Mouse (Mus musculus): ENCODE measurements around the gene Adamts8. TPM values are rescaled to one million over a fixed set of nuclear protein-coding genes. Genes with fewer than 3 reads are reported as not detected.

The Adamts8 gene
- polyA plus RNA-seq, 1 experiment from 2014 or later, result 1.2 TPM

- no peaks in the 10 kb centered on the region for H3K9me3 ChIP-seq (ENCODE audit: control insufficient read depth, low read length)
- H3K4me3 ChIP-seq (ENCODE audit: low read depth, low read length), result no peak overlapping the region
- peaks cover 6% of the 10 kb centered on the region; the same call in 1 of the 2 replicates for H3K4me1 ChIP-seq (ENCODE audit: control insufficient read depth, insufficient read depth, low read length)
- H3K27me3 ChIP-seq (ENCODE audit: control insufficient read depth, insufficient read depth, low read length), result peaks cover 12% of the 10 kb centered on the region
- no peak overlapping the region for H3K9ac ChIP-seq (replicated peaks; ENCODE audit: low read depth, low read length)
- 90% methylated on average over 9 of the region's 9 CpGs for WGBS
- no peak for ATAC-seq (ENCODE audit: low read depth)
- H3K4me2 ChIP-seq (ENCODE audit: low read depth, low read length), result peak overlapping the region; percentile 14; the same call in 1 of the 2 replicates
- no peaks in the 10 kb centered on the region for H3K36me3 ChIP-seq (ENCODE audit: control insufficient read depth, insufficient read depth, low read length)
- H3K27ac ChIP-seq (ENCODE audit: low read depth, low read length), result no peak overlapping the region
Measured at GRCm38 (mm10) chr9:30919686-30920085, 22.7 kb upstream of the Adamts8 start.

DNA sequence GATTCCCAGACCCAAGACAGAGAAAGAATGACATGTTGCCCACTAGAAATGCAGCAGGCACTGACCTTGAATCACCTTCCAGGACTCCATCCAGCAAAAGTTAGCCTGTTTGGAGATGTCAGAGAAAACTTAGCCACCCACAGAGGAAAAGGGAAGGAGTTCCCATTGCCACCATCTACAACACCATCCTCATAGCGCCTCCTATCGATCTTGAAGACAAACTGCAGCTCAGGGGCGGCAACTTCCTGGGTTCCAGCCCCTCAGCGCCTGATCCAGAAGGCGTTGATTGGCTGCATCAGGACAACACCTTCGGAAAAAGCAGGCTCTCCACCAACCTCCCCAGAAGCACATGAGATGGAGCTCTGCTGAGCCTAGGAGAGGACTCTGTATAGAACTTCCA is 21.6 kb upstream of the Adamts8 start:
- no peak overlapping the region for H3K27ac ChIP-seq (ENCODE audit: low read depth, low read length)
- 30% methylated on average over 6 of the region's 6 CpGs for WGBS
- peaks cover 6% of the 10 kb centered on the region; the same call in 1 of the 2 replicates for H3K4me1 ChIP-seq (ENCODE audit: control insufficient read depth, insufficient read depth, low read length)
- no peak overlapping the region for H3K9ac ChIP-seq (replicated peaks; ENCODE audit: low read depth, low read length)
- peak overlapping the region; percentile 38 for H3K4me3 ChIP-seq (ENCODE audit: low read depth, low read length)
- no peak for ATAC-seq (ENCODE audit: low read depth)
- no peaks in the 10 kb centered on the region for H3K9me3 ChIP-seq (ENCODE audit: control insufficient read depth, low read length)
- H3K4me2 ChIP-seq (ENCODE audit: low read depth, low read length), result peak overlapping the region; percentile 97; the same call in 1 of the 2 replicates
- H3K36me3 ChIP-seq (ENCODE audit: control insufficient read depth, insufficient read depth, low read length), result no peaks in the 10 kb centered on the region
- peaks cover 12% of the 10 kb centered on the region for H3K27me3 ChIP-seq (ENCODE audit: control insufficient read depth, insufficient read depth, low read length)

DNA sequence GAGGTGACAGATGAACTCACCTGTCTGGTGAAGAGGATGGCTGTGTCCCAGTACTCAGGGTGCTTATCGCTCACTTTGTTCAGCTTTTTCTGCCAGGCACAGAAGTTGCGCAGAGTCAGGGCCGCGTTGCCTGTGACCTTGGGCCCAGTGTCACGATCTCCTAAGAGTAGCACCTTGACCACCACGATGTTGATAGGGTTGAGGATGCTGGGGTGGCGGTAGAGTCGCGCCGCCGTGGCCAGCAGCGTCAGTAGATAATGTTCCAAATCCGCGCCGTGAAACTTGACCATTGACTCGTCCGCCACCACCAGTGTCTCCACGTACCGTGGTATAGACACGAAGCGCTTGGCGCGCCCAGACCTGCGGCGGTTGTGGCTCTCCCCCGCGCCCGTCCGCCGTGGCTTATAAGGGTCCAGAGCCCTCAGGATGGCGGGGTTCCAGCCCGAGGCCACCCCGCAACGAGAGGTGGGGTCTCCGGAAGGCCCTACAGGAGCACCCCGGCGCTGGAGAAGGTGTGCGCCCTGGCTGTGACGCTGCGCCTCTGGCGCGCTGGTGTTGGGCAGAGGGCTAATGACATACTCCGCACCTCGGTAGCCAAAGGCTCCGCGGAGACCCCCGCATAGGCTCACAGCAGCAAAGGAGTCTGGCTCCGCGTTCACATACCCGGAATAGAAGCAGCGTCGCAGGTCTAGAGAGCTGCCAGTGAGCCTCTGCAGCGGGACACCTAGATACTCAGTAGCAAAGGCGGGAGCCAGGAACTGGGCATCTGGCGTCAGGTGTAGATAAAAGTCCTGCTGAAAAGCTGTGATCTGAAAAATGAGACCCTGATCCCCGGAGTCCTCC is 20.9 kb upstream of the Adamts8 start:
- Histone ChIP-seq H3K36me3 (ENCODE audit: control insufficient read depth, insufficient read depth, low read length) (no peaks in the 10 kb centered on the region), H3K4me1 (ENCODE audit: control insufficient read depth, insufficient read depth, low read length) (peaks cover 6% of the 10 kb centered on the region; the same call in 1 of the 2 replicates), H3K4me3 (ENCODE audit: low read depth, low read length) (peak overlapping the region; percentile 38), H3K27me3 (ENCODE audit: control insufficient read depth, insufficient read depth, low read length) (peaks cover 12% of the 10 kb centered on the region), H3K4me2 (ENCODE audit: low read depth, low read length) (peak overlapping the region; percentile 97), H3K27ac (ENCODE audit: low read depth, low read length) (no peak overlapping the region), H3K9me3 (ENCODE audit: control insufficient read depth, low read length) (no peaks in the 10 kb centered on the region), H3K9ac (replicated peaks; ENCODE audit: low read depth, low read length) (peak overlapping the region; percentile 51)
- WGBS, result 4% methylated on average over 56 of the region's 56 CpGs
- peak; percentile 56; the same call in 1 of the 2 replicates for ATAC-seq (ENCODE audit: low read depth)

DNA sequence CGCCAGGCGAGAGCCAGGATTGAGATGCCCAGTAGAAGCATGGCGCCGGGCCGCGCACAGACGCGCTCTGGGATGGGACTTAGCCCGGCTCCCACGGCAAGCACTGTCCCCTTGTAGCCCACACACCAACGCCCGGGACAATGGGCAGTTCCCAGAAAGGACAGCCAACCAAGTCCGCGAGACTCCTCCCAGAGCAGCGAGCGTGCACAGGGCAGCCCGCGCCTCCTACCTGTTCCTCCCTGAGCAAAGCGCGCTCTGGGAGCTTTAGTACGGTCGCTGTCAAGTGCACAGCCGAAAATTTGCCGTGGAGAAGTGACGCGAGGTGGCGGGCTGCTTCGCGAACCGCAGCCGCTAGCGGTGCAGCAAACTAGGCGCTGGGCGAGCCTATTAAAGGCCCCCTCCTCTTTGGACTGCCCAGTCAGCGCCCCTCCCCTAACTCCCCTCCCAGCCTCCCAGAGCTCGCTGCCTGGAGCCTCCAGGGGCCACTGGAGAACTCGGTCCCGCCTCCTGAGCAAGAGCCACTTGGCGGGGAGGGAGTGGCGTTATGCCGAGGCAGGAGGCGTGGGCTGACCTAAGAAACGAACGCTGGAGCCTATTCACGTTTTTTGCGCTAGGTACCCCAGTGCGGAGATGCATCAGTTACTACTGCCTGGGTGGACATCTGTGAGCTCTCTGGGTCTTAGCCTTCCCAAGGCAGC is 20.0 kb upstream of the Adamts8 start, which contains the start of gene Adamts15:
TSS of gene Adamts15 (minus strand) at position 256 of the 698 bp plus-strand sequence.
- Histone ChIP-seq H3K27ac (ENCODE audit: low read depth, low read length) (no peak within 1 kb of the TSS), H3K4me2 (ENCODE audit: low read depth, low read length) (peak within 1 kb of the TSS; percentile 97), H3K36me3 (ENCODE audit: control insufficient read depth, insufficient read depth, low read length) (no peaks in the 10 kb centered on the region), H3K9ac (replicated peaks; ENCODE audit: low read depth, low read length) (peak within 1 kb of the TSS; percentile 51), H3K4me3 (ENCODE audit: low read depth, low read length) (peak within 1 kb of the TSS; percentile 38), H3K4me1 (ENCODE audit: control insufficient read depth, insufficient read depth, low read length) (peaks cover 6% of the 10 kb centered on the region; the same call in 1 of the 2 replicates), H3K9me3 (ENCODE audit: control insufficient read depth, low read length) (no peaks in the 10 kb centered on the region), H3K27me3 (ENCODE audit: control insufficient read depth, insufficient read depth, low read length) (peaks cover 12% of the 10 kb centered on the region)
- peak; percentile 79 for ATAC-seq (ENCODE audit: low read depth)
- under 1% methylated on average over 46 of the region's 47 CpGs for WGBS

DNA sequence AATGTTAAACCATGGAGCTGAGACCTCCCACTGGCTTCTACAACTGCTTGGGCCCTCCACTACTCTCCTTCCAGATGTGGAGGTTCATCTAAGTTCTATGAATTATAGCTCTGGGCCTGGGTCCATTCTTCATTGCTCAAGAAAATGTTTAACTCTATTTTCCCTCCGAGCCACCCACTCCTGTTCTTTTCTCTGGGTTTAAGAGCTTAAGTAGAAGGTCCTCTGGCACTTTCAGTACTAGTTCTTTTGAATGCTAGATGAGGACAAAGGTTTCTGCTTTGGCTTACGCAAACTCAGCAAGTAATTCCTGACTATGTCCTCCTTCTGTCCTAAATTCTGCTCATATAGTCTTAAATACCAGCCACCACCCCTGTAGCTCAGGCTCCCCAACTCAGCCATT is 13.6 kb upstream of the Adamts8 start:
- Histone ChIP-seq H3K27me3 (ENCODE audit: control insufficient read depth, insufficient read depth, low read length) (no peaks in the 10 kb centered on the region), H3K9ac (replicated peaks; ENCODE audit: low read depth, low read length) (no peak overlapping the region), H3K4me3 (ENCODE audit: low read depth, low read length) (no peak overlapping the region), H3K36me3 (ENCODE audit: control insufficient read depth, insufficient read depth, low read length) (no peaks in the 10 kb centered on the region), H3K4me1 (ENCODE audit: control insufficient read depth, insufficient read depth, low read length) (no peaks in the 10 kb centered on the region), H3K4me2 (ENCODE audit: low read depth, low read length) (no peak overlapping the region), H3K27ac (ENCODE audit: low read depth, low read length) (no peak overlapping the region), H3K9me3 (ENCODE audit: control insufficient read depth, low read length) (no peaks in the 10 kb centered on the region)
- ATAC-seq (ENCODE audit: low read depth), result no peak
- 91% methylated on average over 2 of the region's 2 CpGs for WGBS

DNA sequence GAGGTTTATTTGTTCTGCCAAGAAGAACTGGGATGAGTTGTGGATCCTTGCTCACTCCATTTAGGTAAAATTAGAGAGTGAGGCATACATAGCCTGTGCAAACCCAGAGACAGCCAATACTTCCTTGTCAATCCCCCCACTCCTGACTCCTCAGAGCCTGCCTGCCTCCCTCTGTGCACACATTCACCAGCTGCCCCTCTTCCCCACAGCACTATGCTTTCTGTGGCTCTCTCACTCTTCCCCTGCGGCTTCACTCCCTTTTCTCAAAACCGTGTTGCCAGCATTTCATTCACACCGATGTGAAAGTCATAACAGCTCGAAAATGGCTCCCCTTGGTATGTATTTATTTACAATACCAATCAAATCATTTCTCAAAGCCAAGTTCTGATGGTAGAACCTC is 10.0 kb upstream of the Adamts8 start:
- H3K27me3 ChIP-seq (ENCODE audit: control insufficient read depth, insufficient read depth, low read length), result no peaks in the 10 kb centered on the region

GRCm38 (mm10) chr9:30934827-30935226 is 7.5 kb upstream of the Adamts8 start:
- H3K27ac ChIP-seq (ENCODE audit: low read depth, low read length), result no peak overlapping the region
- no peak overlapping the region for H3K4me3 ChIP-seq (ENCODE audit: low read depth, low read length)
- H3K9ac ChIP-seq (replicated peaks; ENCODE audit: low read depth, low read length), result no peak overlapping the region
- ATAC-seq (ENCODE audit: low read depth), result no peak
- 61% methylated on average over 6 of the region's 6 CpGs for WGBS
- no peaks in the 10 kb centered on the region for H3K4me1 ChIP-seq (ENCODE audit: control insufficient read depth, insufficient read depth, low read length)
- H3K27me3 ChIP-seq (ENCODE audit: control insufficient read depth, insufficient read depth, low read length), result no peaks in the 10 kb centered on the region
- no peaks in the 10 kb centered on the region for H3K36me3 ChIP-seq (ENCODE audit: control insufficient read depth, insufficient read depth, low read length)
- H3K9me3 ChIP-seq (ENCODE audit: control insufficient read depth, low read length), result no peaks in the 10 kb centered on the region
- H3K4me2 ChIP-seq (ENCODE audit: low read depth, low read length), result no peak overlapping the region

More for the DNA sequence above, 10.0 kb upstream of the Adamts8 start:
- H3K36me3 ChIP-seq (ENCODE audit: control insufficient read depth, insufficient read depth, low read length), result no peaks in the 10 kb centered on the region
- no peak overlapping the region for H3K4me3 ChIP-seq (ENCODE audit: low read depth, low read length)
- no peak for ATAC-seq (ENCODE audit: low read depth)
- H3K27ac ChIP-seq (ENCODE audit: low read depth, low read length), result no peak overlapping the region
- no peak overlapping the region for H3K4me2 ChIP-seq (ENCODE audit: low read depth, low read length)
- H3K4me1 ChIP-seq (ENCODE audit: control insufficient read depth, insufficient read depth, low read length), result no peaks in the 10 kb centered on the region
- no peak overlapping the region for H3K9ac ChIP-seq (replicated peaks; ENCODE audit: low read depth, low read length)
- H3K9me3 ChIP-seq (ENCODE audit: control insufficient read depth, low read length), result no peaks in the 10 kb centered on the region
- WGBS, result 67% methylated on average over 4 of the region's 4 CpGs

DNA sequence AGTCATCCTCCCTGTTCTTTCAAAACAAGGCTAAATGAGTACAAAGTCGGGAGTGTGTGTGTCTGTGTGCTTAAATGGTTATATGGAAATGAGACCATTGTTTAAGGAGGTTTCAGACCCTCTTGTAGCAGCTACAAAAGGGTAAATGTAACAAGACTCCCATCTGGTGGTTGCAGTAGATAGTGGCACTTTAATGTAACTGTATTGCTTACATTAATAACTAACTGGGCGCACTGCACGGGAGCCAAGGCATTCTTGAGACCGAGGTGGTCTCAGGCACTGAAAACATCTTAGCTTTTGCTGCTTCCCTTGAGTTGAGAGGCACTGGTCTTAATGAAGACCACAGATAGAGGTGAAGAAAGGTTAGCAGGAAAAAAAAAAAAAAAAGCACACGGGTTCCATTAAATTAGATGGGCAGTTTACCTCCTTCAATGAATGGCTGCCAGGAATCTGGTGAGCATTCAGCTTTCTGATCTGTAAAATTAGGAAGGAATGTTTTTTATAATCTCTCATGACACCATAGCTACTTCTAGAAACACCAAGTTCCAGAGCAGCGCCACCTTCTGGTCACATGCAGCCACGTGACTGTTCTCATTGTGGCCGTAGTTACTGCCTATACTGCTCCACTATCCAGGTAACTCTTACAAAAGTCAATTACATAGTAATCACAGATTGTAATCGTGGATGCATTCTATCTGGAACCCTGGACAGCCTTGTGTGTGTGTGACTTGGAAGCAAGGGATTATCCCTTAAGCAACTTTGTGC is 5.5 kb upstream of the Adamts8 start:
- 32% methylated on average over 9 of the region's 9 CpGs for WGBS
- H3K4me2 ChIP-seq (ENCODE audit: low read depth, low read length), result peak overlapping the region; percentile 4; the same call in 1 of the 2 replicates
- no peaks in the 10 kb centered on the region for H3K36me3 ChIP-seq (ENCODE audit: control insufficient read depth, insufficient read depth, low read length)

More for the DNA sequence above, 5.5 kb upstream of the Adamts8 start:
- Histone ChIP-seq H3K4me3 (ENCODE audit: low read depth, low read length) (no peak overlapping the region), H3K9me3 (ENCODE audit: control insufficient read depth, low read length) (no peaks in the 10 kb centered on the region), H3K27me3 (ENCODE audit: control insufficient read depth, insufficient read depth, low read length) (peaks cover 7% of the 10 kb centered on the region), H3K4me1 (ENCODE audit: control insufficient read depth, insufficient read depth, low read length) (no peaks in the 10 kb centered on the region), H3K9ac (replicated peaks; ENCODE audit: low read depth, low read length) (no peak overlapping the region), H3K27ac (ENCODE audit: low read depth, low read length) (no peak overlapping the region)
- ATAC-seq (ENCODE audit: low read depth), result peak; percentile 82

All from neural tube, embryonic 14.5 days (tissue).